Mouse (Mus musculus) activated CD4-positive, CD25-positive, alpha-beta regulatory T cell (primary cell): Measurements from ENCODE around the gene Vmn2r124. TPM values are rescaled to one million over a fixed set of nuclear protein-coding genes. Genes with fewer than 3 reads are reported as not detected.

ENCODE experiments used
- polyA plus RNA-seq, 2 experiments: library from polyadenylated mRNA; unstranded; fragments of 100-300 nt; shearing (Covaris generic); gene quantifications; one replicate each; pipeline ENCODE4 v1.2.1; 2017

Gene Vmn2r124
- polyA plus RNA-seq, result under 1 TPM; 0.06 to 0.12 TPM

DNA sequence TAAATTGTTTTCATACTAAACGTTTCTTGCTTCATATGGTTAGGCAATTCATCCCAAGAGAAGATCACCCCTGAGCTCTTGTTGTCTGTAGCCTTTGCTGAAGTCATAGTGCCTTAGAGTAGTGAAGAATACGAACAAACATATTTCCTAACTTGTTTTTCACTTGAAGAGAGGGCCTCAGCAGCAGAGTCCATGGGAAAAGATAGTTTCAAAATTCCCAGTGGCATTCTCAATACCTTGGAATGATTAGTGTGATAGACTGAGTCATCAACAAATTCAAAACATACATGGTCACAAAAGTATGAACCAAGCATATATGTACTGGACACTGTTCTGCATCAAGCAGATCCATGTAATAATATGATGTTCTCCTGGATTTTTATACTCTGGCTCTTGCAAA, at the start of gene Vmn2r124:
Gene Vmn2r124 (plus strand): TSS at position 301 of the 400 bp plus-strand sequence.

DNA sequence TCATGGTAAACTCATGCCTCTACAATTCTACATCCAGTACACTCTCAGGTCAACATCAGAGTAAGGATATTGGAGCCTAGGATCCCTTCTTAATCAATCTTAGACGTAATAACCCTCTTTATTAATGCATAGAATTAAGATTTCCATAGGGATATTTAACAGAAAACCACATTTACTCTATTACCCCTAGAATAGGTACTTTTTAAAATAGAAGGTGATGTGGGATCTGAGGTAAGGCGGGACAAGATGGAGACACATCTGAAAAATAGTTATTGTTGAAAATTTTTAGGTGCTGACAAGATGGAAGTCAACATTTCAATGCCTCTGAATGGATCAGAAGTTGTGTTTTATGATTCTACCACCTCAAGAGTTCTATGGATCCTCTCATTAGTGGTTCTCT, 27.8 kb upstream of the Vmn2r124 start, which contains the start of gene Fpr-rs4:
Gene Fpr-rs4 (plus strand): TSS at position 301 of the 400 bp plus-strand sequence.

GRCm38 (mm10) chr17:18084716-18085115, 35.5 kb downstream of the Vmn2r124 start, which contains the start of gene Vmn2r91:
Gene Vmn2r91, plus strand, starts transcription at chr17:18085016.

Other genes starting within 250 kb of the Vmn2r124 start
- gene Spaca6, start 222.3 kb upstream of the Vmn2r124 start, polyA plus RNA-seq, result 1 to 10 TPM; 1.4 to 6.2 TPM
- gene Has1, start 194.2 kb upstream of the Vmn2r124 start, polyA plus RNA-seq, result not detected
- gene Fpr1, start 165.5 kb upstream of the Vmn2r124 start, polyA plus RNA-seq, result under 1 TPM; 0.60 to 0.80 TPM
- gene Fpr2, start 161.6 kb upstream of the Vmn2r124 start, polyA plus RNA-seq, result under 1 TPM in 1 of 2 experiments, not detected in 1; 0.97 TPM
- gene Fpr3, start 161.6 kb upstream of the Vmn2r124 start, polyA plus RNA-seq, result not detected
- gene Fpr-rs4, start 27.7 kb upstream of the Vmn2r124 start, polyA plus RNA-seq, result not detected
- under 1 TPM in 1 of 2 experiments, not detected in 1; 0.09 TPM for gene Vmn2r91, start 35.6 kb downstream of the Vmn2r124 start, polyA plus RNA-seq
- gene Vmn2r92, start 102.5 kb downstream of the Vmn2r124 start, polyA plus RNA-seq, result under 1 TPM; 0.02 to 0.07 TPM
- gene Vmn2r94, start 228.3 kb downstream of the Vmn2r124 start, polyA plus RNA-seq, result under 1 TPM in 1 of 2 experiments, not detected in 1; 0.14 TPM
- gene Vmn2r93, start 248.7 kb downstream of the Vmn2r124 start, polyA plus RNA-seq, result under 1 TPM; 0.04 to 0.39 TPM